Mouse (Mus musculus): ENCODE measurements around the gene Gm9747. TPM values are rescaled to one million over a fixed set of nuclear protein-coding genes. Genes with fewer than 3 reads are reported as not detected.

The Gm9747 gene
- total RNA-seq (2012; rRNA removed), result not detected in 2 replicates
- not detected in 2 replicates for total RNA-seq (2014; rRNA removed)
- polyA plus RNA-seq (2012; ENCODE audit: insufficient read length, low read depth), result not detected in 2 replicates

GRCm38 (mm10) chr1:82232812-82233211, at the start of gene Gm9747:
Gene Gm9747 (plus strand): TSS chr1:82233112.
- Histone ChIP-seq H3K79me2 (replicated peaks; ENCODE audit: control insufficient read depth, extremely low read depth, insufficient read depth, poor library complexity, severe bottlenecking) (no peaks in the 10 kb centered on the region), H3K9ac (ENCODE audit: insufficient read depth, low read depth) (no peak within 1 kb of the TSS), H3K27me3 (replicated peaks) (no peaks in the 10 kb centered on the region), H3K9me3 (replicated peaks; ENCODE audit: low read length) (no peaks in the 10 kb centered on the region), H3K4me2 (ENCODE audit: insufficient read depth, low read depth, poor library complexity, severe bottlenecking) (no peak within 1 kb of the TSS), H3K4me3 (replicated peaks in 1 of 3; ENCODE audit: low read depth in 2 of 3, low read length in 2 of 3, poor library complexity in 1 of 3) (no peak within 1 kb of the TSS), H3K36me3 (replicated peaks in 1 of 2; ENCODE audit: control insufficient read depth in 1 of 2, insufficient read depth in 1 of 2, low read length in 1 of 2) (no peaks in the 10 kb centered on the region), H3K4me1 (ENCODE audit: control insufficient read depth in 1 of 2, insufficient read depth in 2 of 2) (peaks cover 0 to 11% of the 10 kb centered on the region in 2 experiments; a peak in 3 of 4 replicates), H3K27ac (ENCODE audit: insufficient read depth, low read depth) (no peak within 1 kb of the TSS)
- no peak for DNase-seq (ENCODE audit: extremely low read depth)
- in situ Hi-C loops (cut with MboI; ENCODE audit: low pct_ligation_motif_present, low pct_unique_long_range_greater_than_20kb, low sequenced_read_pairs), result no loop called here
- TF ChIP-seq TBP (conservative IDR thresholded peaks at IDR 0.05; ENCODE audit: low read depth, low read length) (no peak), MEF2A (IDR thresholded peaks at IDR 0.05; ENCODE audit: borderline replicate concordance, low read depth, low read length) (no peak)
- dilution Hi-C loops (cut with MboI; ENCODE audit: extremely low pct_ligation_motif_present, extremely low pct_unique_long_range_greater_than_20kb, low sequenced_read_pairs), result no loop called here

GRCm38 (mm10) chr1:82183913-82184442, 48.9 kb upstream of the Gm9747 start:
- H3K9me3 ChIP-seq (replicated peaks; ENCODE audit: low read length), result no peaks in the 10 kb centered on the region
- in situ Hi-C loops (cut with MboI; ENCODE audit: low pct_ligation_motif_present, low pct_unique_long_range_greater_than_20kb, low sequenced_read_pairs) (no loop called here), dilution Hi-C loops (cut with MboI; ENCODE audit: extremely low pct_ligation_motif_present, extremely low pct_unique_long_range_greater_than_20kb, low sequenced_read_pairs) (no loop called here)
- H3K27ac ChIP-seq (ENCODE audit: insufficient read depth, low read depth), result no peak overlapping the region
- no peak overlapping the region for H3K4me2 ChIP-seq (ENCODE audit: insufficient read depth, low read depth, poor library complexity, severe bottlenecking)
- no peaks in the 10 kb centered on the region for H3K79me2 ChIP-seq (replicated peaks; ENCODE audit: control insufficient read depth, extremely low read depth, insufficient read depth, poor library complexity, severe bottlenecking)
- H3K4me3 ChIP-seq (replicated peaks in 1 of 3; ENCODE audit: low read depth in 2 of 3, low read length in 2 of 3, poor library complexity in 1 of 3), result no peak overlapping the region
- no peak for DNase-seq (ENCODE audit: extremely low read depth)
- no peak overlapping the region for H3K9ac ChIP-seq (ENCODE audit: insufficient read depth, low read depth)
- TF ChIP-seq HCFC1 (IDR thresholded peaks at IDR 0.05; ENCODE audit: low read depth, low read length) (no peak), MXI1 (IDR thresholded peaks at IDR 0.05; ENCODE audit: low read depth, low read length) (no peak), UBTF (IDR thresholded peaks at IDR 0.05; ENCODE audit: low read depth, low read length) (no peak), MYC (IDR thresholded peaks at IDR 0.05; ENCODE audit: low read depth, low read length) (no peak), JUND (conservative IDR thresholded peaks at IDR 0.05; ENCODE audit: low read depth, low read length) (no peak), BHLHE40 (IDR thresholded peaks at IDR 0.05; ENCODE audit: low read depth, low read length) (no peak), ZC3H11A (IDR thresholded peaks at IDR 0.05; ENCODE audit: low read depth, low read length) (no peak), POLR2AphosphoS2 (IDR thresholded peaks at IDR 0.05; ENCODE audit: low read depth, low read length) (no peak), TCF12 (IDR thresholded peaks at IDR 0.05; ENCODE audit: low read depth, low read length) (no peak), MAFK (IDR thresholded peaks at IDR 0.05; ENCODE audit: insufficient replicate concordance, low read length) (no peak), KAT2A (IDR thresholded peaks at IDR 0.05; ENCODE audit: insufficient replicate concordance, low read length) (no peak), ZKSCAN1 (IDR thresholded peaks at IDR 0.05; ENCODE audit: borderline replicate concordance, low read depth, low read length) (no peak), POLR2A (IDR thresholded peaks at IDR 0.05; ENCODE audit: low read depth, low read length) (no peak), TBP (conservative IDR thresholded peaks at IDR 0.05; ENCODE audit: low read depth, low read length) (no peak), RCOR1 (conservative IDR thresholded peaks at IDR 0.05; ENCODE audit: low read depth, low read length) (no peak), SMC3 (IDR thresholded peaks at IDR 0.05; ENCODE audit: low read depth, low read length) (no peak), USF2 (conservative IDR thresholded peaks at IDR 0.05; ENCODE audit: low read depth, low read length) (no peak), RAD21 (IDR thresholded peaks at IDR 0.05; ENCODE audit: low read depth, low read length) (no peak), MEF2A (IDR thresholded peaks at IDR 0.05; ENCODE audit: borderline replicate concordance, low read depth, low read length) (no peak)
- no peaks in the 10 kb centered on the region for H3K27me3 ChIP-seq (replicated peaks)
- H3K36me3 ChIP-seq (replicated peaks in 1 of 2; ENCODE audit: control insufficient read depth in 1 of 2, insufficient read depth in 1 of 2, low read length in 1 of 2), result no peaks in the 10 kb centered on the region
- no peaks in the 10 kb centered on the region for H3K4me1 ChIP-seq (ENCODE audit: control insufficient read depth in 1 of 2, insufficient read depth in 2 of 2)
